Mouse (Mus musculus) lung, adult 2 months (tissue): ENCODE measurements around the gene Ubash3b. TPM values are rescaled to one million over a fixed set of nuclear protein-coding genes. Genes with fewer than 3 reads are reported as not detected.
A peak's percentile ranks its signal among the peaks of the same experiment; 100 is the strongest.

Experiments used
- DNase-seq: peaks from one replicate; pipeline ENCODE4 v3.0.0; 2022
- H3K4me1 ChIP-seq: fragments of 200-500 bp; 2 replicates; pipeline ENCODE4 v1.6.1; 2011; ENCODE audit warnings: low read length; ENCODE audit not compliant: control insufficient read depth, insufficient read depth
- H3K4me3 ChIP-seq: fragments of 200-500 bp; replicated peaks from 2 replicates; pipeline ENCODE3; 2011; ENCODE audit warnings: low read depth, mild to moderate bottlenecking, control low read depth, low read length; ENCODE audit errors: extremely low read depth
- CTCF ChIP-seq: fragments of 200-500 bp; IDR thresholded peaks from 2 replicates; pipeline ENCODE4 v1.5.1; 2011; ENCODE audit warnings: mild to moderate bottlenecking, low read length, control low read depth; ENCODE audit not compliant: insufficient read depth
- POLR2A ChIP-seq: fragments of 200-500 bp; IDR thresholded peaks from 2 replicates; pipeline ENCODE4 v1.6.1; 2011; ENCODE audit warnings: low read depth, mild to moderate bottlenecking, control low read depth, low read length, borderline replicate concordance; ENCODE audit errors: extremely low read depth
- WGBS: fragments of 180-500 bp; shearing (Covaris S2); methylation state at CpG from one replicate; pipeline ENCODE4 v1.1.7; 2018; 5-methylcytosine and 5-hydroxymethylcytosine counted together
- polyA plus RNA-seq: library from polyadenylated mRNA; depleted of rRNA; stranded (reverse); fragments of >200 nt; gene quantifications from 2 replicates; pipeline ENCODE4 v1.2.3, GENCODE M21; 2012

Gene Ubash3b
- polyA plus RNA-seq, 1 experiment, result 5.4 TPM

DNA sequence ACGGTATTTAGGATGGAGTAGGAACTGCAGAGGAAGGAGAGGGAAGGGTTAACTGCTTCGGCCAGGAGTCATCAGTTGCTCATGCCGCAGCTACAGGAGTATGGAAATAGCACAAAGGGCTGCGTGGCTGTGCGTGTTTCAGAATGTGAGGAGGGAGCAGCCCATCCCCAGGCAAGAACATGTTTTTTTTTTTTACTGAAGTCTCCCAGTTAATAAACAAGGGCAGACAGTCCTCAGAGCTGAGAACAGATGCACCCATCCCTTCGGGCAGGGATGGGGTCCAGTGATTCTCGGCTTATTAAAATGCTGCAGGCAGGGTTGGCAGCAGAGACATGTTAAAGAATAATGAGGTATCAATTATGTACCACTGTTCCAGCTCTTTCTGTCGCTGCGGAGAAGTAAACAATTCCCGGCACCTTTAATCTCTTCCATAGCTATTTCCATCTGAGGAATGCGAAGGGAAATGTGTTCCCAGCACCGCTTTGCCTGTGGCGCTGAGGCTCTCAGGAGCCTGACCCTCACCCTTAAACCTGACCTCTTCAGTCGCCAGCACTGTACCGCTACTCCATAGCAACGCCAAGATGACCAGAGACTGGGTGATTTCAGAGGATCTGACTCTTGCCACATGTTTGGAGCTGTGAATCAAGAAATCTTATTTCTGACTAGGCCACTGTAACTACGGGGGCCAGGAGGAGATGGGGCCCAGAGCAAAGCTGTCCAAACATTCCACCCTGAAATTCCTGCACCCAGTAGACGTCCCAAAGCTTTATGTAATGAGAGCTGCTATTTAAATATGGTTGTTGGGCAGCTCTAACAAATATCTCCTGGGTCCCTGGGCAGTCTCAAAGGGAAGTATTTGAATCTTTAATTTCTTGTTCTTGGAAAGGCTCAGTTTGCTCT, 129.7 kb downstream of the Ubash3b start:
- Histone ChIP-seq H3K4me1 (no peaks in the 10 kb centered on the region), H3K4me3 (no peak overlapping the region)
- WGBS, result 37% methylated on average over 18 of the region's 18 CpGs
- no peak for DNase-seq
- TF ChIP-seq CTCF (no peak), POLR2A (no peak)

- TF ChIP-seq POLR2A, result no peak
- no peak for TF ChIP-seq CTCF
- no peak overlapping the region for H3K4me3 ChIP-seq
- 84% methylated on average over 6 of the region's 6 CpGs for WGBS
- no peak for DNase-seq
- no peaks in the 10 kb centered on the region for H3K4me1 ChIP-seq
These were observed 131.7 kb downstream of the Ubash3b start for GRCm38 (mm10) chr9:41029827-41030226.

DNA sequence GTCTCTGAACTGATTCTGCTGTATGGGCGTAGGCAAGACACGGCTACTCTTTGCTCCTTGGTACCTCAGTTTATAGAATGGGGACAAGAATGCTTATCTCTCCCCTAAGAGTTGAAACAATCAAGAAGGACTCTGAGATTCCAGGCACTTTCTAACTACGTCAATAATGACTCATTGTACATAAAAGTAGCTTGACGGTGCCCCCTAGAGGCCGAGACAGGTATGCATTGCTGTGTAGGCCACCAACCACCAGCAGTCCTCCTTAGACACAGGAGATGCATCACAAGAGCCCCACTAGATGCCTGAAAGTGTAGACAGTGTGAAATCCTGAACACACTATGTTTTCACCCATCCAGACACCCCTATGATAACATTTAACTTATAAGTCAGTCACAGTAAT, 133.0 kb downstream of the Ubash3b start:
- Histone ChIP-seq H3K4me1 (no peaks in the 10 kb centered on the region), H3K4me3 (no peak overlapping the region)
- 41% methylated on average over 5 of the region's 5 CpGs for WGBS
- peak; percentile 23 for DNase-seq
- TF ChIP-seq CTCF, result peak; percentile 54
- no peak for TF ChIP-seq POLR2A

- TF ChIP-seq POLR2A (no peak), CTCF (no peak)
- no peak for DNase-seq
- H3K4me3 ChIP-seq, result no peak overlapping the region
- H3K4me1 ChIP-seq, result no peaks in the 10 kb centered on the region
- 77% methylated on average over 3 of the region's 3 CpGs for WGBS
These were observed 139.8 kb downstream of the Ubash3b start for GRCm38 (mm10) chr9:41021690-41022089.

- 79% methylated on average over 3 of the region's 3 CpGs for WGBS
- TF ChIP-seq CTCF, result no peak
- H3K4me3 ChIP-seq, result no peak overlapping the region
- DNase-seq, result no peak
- H3K4me1 ChIP-seq, result no peaks in the 10 kb centered on the region
These were observed 141.0 kb downstream of the Ubash3b start for GRCm38 (mm10) chr9:41020486-41020885.

GRCm38 (mm10) chr9:41014512-41014911, 147.0 kb downstream of the Ubash3b start:
- 73% methylated on average over 4 of the region's 4 CpGs for whole genome bisulfite sequencing
- TF ChIP-seq CTCF (no peak), POLR2A (no peak)
- Histone ChIP-seq H3K4me3 (no peak overlapping the region), H3K4me1 (no peaks in the 10 kb centered on the region)
- no peak for DNase-seq

- DNase-seq, result no peak
- no peaks in the 10 kb centered on the region for H3K4me1 ChIP-seq
- 90% methylated on average over 5 of the region's 5 CpGs for WGBS
- TF ChIP-seq CTCF (no peak), POLR2A (no peak)
- H3K4me3 ChIP-seq, result no peak overlapping the region
These were observed 149.0 kb downstream of the Ubash3b start for GRCm38 (mm10) chr9:41012456-41012855.

- WGBS, result 82% methylated on average over 13 of the region's 13 CpGs
- Histone ChIP-seq H3K4me3 (no peak overlapping the region), H3K4me1 (no peaks in the 10 kb centered on the region)
- DNase-seq, result no peak
- TF ChIP-seq CTCF (no peak), POLR2A (no peak)
These were observed 149.7 kb downstream of the Ubash3b start for GRCm38 (mm10) chr9:41011512-41012436.

- H3K4me3 ChIP-seq, result no peak overlapping the region
- H3K4me1 ChIP-seq, result no peaks in the 10 kb centered on the region
- no peak for DNase-seq
- TF ChIP-seq POLR2A, result no peak
- TF ChIP-seq CTCF, result no peak
- 37% methylated on average over 1 of the region's 1 CpGs for WGBS
These were observed 153.7 kb downstream of the Ubash3b start for GRCm38 (mm10) chr9:41007785-41008184.
